31 mouse cellular contexts compared by ENCODE assay signal in the genomic region with DNA sequence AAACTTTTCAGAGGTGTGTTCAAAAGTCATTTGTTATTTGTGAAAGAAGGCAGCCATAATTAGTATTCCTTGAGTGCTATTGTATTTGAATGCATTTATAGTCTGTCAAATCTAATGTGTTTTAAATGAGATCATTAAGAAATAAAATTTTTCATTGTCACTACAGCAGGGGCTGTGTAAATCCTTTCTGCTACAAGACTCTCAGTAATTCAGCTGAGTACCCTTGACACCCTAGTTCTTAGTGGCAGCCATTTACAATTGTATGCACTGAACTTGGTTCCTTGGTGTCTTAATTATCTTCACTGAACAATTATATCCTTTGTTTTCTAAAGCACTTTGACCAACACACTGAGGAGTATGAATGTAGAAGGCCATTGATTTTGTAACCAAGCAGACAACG.
"Had no signal": no experiment of that assay in that cellular context is flagged by ENCODE, and none has a peak within 500 bp of the region (broad histone marks: within the 10 kb centered on the region; RNA-seq: fewer than 3 reads in every experiment).

No protein-coding gene starts in this region.

- H3K27ac ChIP-seq: left cerebral cortex, adult 2 months; limb, embryonic 10.5 days; limb, embryonic 12.5 days; limb, embryonic 13.5 days; limb, embryonic 15.5 days; liver, embryonic 12.5 days; liver, embryonic 13.5 days; liver, embryonic 14.5 days; liver, embryonic 15.5 days; lung, embryonic 15.5 days; macrophage; midbrain, embryonic 10.5 days; midbrain, embryonic 12.5 days; midbrain, embryonic 13.5 days; midbrain, embryonic 15.5 days had no signal

- H3K27me3 ChIP-seq: limb, embryonic 12.5 days; limb, embryonic 13.5 days; limb, embryonic 15.5 days; liver, embryonic 12.5 days; liver, embryonic 13.5 days; liver, embryonic 15.5 days; lung, embryonic 15.5 days; megakaryocyte, embryonic 14.5 days; midbrain, embryonic 12.5 days; midbrain, embryonic 13.5 days; midbrain, embryonic 15.5 days had no signal

- DNase-seq: left cerebral cortex, postnatal 4 days; liver; liver, embryonic 13.5 days; liver, postnatal 0 days; lung, adult 18-20 months; lung, adult 2 months; lung, embryonic 14.5 days; lung, postnatal 10 days; lung, postnatal 36 days; lung, postnatal 4 days; midbrain, embryonic 14.5 days had no signal

- H3K36me3 ChIP-seq: limb, embryonic 10.5 days; limb, embryonic 12.5 days; limb, embryonic 13.5 days; limb, embryonic 15.5 days; liver, embryonic 12.5 days; liver, embryonic 13.5 days; liver, embryonic 15.5 days; lung, embryonic 15.5 days; midbrain, embryonic 10.5 days; midbrain, embryonic 12.5 days; midbrain, embryonic 13.5 days; midbrain, embryonic 15.5 days had no signal

- H3K9ac ChIP-seq: limb, embryonic 12.5 days; limb, embryonic 13.5 days; limb, embryonic 15.5 days; liver, embryonic 12.5 days; liver, embryonic 13.5 days; liver, embryonic 14.5 days; liver, embryonic 15.5 days; liver, postnatal 0 days; lung, embryonic 14.5 days; lung, embryonic 15.5 days; midbrain, embryonic 12.5 days; midbrain, embryonic 13.5 days; midbrain, embryonic 15.5 days had no signal

- H3K4me1 ChIP-seq: limb, embryonic 12.5 days; limb, embryonic 13.5 days; limb, embryonic 15.5 days; liver, embryonic 12.5 days; liver, embryonic 13.5 days; liver, embryonic 15.5 days; lung, embryonic 15.5 days; megakaryocyte, embryonic 14.5 days; midbrain, embryonic 10.5 days; midbrain, embryonic 12.5 days; midbrain, embryonic 13.5 days; midbrain, embryonic 15.5 days had no signal

- ATAC-seq: liver, embryonic 12.5 days; liver, postnatal 0 days; lung, postnatal 0 days; midbrain, embryonic 13.5 days; midbrain, embryonic 15.5 days; midbrain, embryonic 16.5 days had no signal

- H3K4me3 ChIP-seq: left cerebral cortex, adult 2 months; limb, embryonic 10.5 days; limb, embryonic 12.5 days; limb, embryonic 13.5 days; limb, embryonic 15.5 days; liver, embryonic 12.5 days; liver, embryonic 13.5 days; liver, embryonic 15.5 days; lung, embryonic 15.5 days; megakaryocyte, embryonic 14.5 days; midbrain, embryonic 10.5 days; midbrain, embryonic 12.5 days; midbrain, embryonic 13.5 days; midbrain, embryonic 15.5 days; myocyte had no signal

- H3K4me2 ChIP-seq: limb, embryonic 12.5 days; limb, embryonic 13.5 days; limb, embryonic 15.5 days; liver, embryonic 11.5 days; liver, embryonic 12.5 days; liver, embryonic 13.5 days; liver, embryonic 15.5 days; lung, embryonic 14.5 days; lung, embryonic 15.5 days; midbrain, embryonic 11.5 days; midbrain, embryonic 12.5 days; midbrain, embryonic 13.5 days; midbrain, embryonic 15.5 days had no signal

- H3K9me3 ChIP-seq: limb, embryonic 10.5 days; limb, embryonic 12.5 days; limb, embryonic 13.5 days; limb, embryonic 15.5 days; liver, embryonic 12.5 days; liver, embryonic 13.5 days; liver, embryonic 15.5 days; lung, embryonic 15.5 days; midbrain, embryonic 10.5 days; midbrain, embryonic 12.5 days; midbrain, embryonic 13.5 days; midbrain, embryonic 15.5 days had no signal
